Mouse (Mus musculus) liver, embryonic 14.5 days (tissue): ENCODE measurements around the gene A930004D18Rik.

Experiments
- CTCF ChIP-seq: IDR thresholded peaks from 2 replicates; pipeline ENCODE4 v1.5.1; 2016; ENCODE audit warnings: antibody characterized with exemption, low read depth, control low read depth
- EP300 ChIP-seq: IDR thresholded peaks from 2 replicates; pipeline ENCODE4 v1.6.1; 2016; ENCODE audit warnings: antibody characterized with exemption, low read depth

- TF ChIP-seq CTCF, result no peak
- no peak for TF ChIP-seq EP300
These were observed 710 bp upstream of the A930004D18Rik start for GRCm38 (mm10) chr2:18038141-18038752.
